Mouse (Mus musculus): ENCODE data around the gene Nsa2.

- TF ChIP-seq POLR2A (IDR thresholded peaks at IDR 0.05; ENCODE audit: insufficient read depth, low read depth, low read length) (no peak), CTCF (IDR thresholded peaks at IDR 0.05) (no peak)
Measured at GRCm38 (mm10) chr13:97086316-97086715, 51.4 kb downstream of the Nsa2 start.

Measured in heart, adult 2 months (tissue).